Mouse (Mus musculus): Measurements from ENCODE around the gene Snx9.

DNA sequence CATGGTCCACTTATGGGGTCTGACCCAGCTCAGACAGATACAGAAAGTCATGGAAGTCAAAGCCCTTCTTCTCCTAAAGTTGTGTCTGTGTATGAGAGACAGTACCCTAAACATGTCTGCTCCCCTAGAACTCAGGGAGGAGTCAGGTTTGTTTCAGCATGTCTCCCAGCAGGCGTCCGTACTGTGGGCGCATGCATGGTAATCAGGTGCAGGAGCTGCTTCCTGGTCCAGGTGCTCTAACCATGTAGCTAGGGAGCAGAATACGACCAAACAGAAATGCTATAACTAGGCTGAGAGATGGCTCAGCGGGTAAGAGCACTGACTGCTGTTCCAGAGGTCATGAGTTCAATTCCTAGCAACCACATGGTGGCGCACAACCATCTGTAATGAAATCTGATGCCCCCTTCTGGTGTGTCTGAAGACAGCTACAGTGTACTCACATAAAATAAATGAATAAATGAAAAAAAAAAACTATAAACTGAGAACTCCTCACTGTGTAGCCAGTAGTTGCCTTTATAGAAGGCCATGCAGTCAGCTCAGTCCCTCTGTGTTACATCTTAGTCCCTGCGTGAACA, 52.5 kb downstream of the Snx9 start:
- TF ChIP-seq CTCF (IDR thresholded peaks at IDR 0.05; ENCODE audit: borderline replicate concordance, extremely low read depth, insufficient read depth, insufficient read length) (no peak), POLR2A (IDR thresholded peaks at IDR 0.05; ENCODE audit: borderline replicate concordance, extremely low read depth, insufficient read depth, insufficient read length, poor library complexity, severe bottlenecking) (no peak)

All from brain, embryonic 14.5 days (tissue).